Mouse (Mus musculus): ENCODE data around the gene Fasn. TPM values are rescaled to one million over a fixed set of nuclear protein-coding genes. Genes with fewer than 3 reads are reported as not detected.
A peak's percentile ranks its signal among the peaks of the same experiment; 100 is the strongest.
"Not testable (repeated sequence)": the region's sequence is repeated elsewhere in the genome, so short reads cannot be mapped to it uniquely, and the experiment has no call there.

Gene Fasn
- 63.8 and 67.4 TPM in 2 replicates for polyA plus RNA-seq (2015; fragmentation: Nextera tagmentation; extraction: Ambion mirVana)

DNA sequence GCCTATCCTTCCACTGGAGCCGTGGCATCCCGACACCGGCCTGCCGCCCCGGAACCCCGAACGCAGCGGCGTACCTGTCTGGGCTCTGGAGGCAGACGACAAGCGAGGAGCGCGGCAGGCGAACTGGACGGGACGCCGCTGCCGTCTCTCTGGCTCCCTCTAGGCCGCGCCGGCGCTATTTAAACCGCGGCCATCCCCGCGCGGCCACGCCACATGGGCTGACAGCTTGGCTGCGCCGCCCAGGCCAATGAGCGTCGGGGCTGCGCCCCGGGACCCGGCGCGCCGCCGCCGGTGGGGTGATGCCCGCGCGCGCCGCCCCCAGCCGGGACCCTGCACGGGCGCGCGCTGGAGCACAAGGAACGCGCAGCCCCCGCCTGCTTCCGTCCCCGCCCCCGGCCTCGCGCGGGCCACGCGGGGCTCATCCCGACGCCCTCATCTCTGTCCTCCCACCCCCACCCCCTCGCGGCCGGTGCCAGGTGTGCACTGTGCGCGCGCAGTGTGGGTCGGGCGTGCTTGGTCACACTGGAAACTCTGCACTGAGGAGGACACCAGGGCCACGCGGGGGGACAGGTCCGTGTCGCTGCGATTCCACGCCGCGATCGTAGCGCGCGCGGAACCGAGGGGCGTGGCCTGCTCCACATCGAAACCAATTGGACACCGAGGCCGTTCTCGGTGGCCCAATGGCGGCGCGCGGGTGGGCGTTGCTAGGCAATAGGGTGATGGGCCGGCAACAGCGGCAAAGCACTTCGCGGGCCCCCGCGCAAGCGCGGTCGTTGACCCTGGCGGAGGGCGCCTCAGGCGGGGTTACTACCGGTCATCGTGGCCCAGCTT is at the start of gene Fasn:
Gene Fasn, minus strand, starts transcription at position 592 of the 831 bp plus-strand sequence.
- H3K9me3 ChIP-seq: no peaks in the 10 kb centered on the region
- no peaks in the 10 kb centered on the region for H3K27me3 ChIP-seq
- peaks cover 32% of the 10 kb centered on the region for H3K36me3 ChIP-seq
- peak within 1 kb of the TSS; percentile 92 for H3K4me3 ChIP-seq
- peak within 1 kb of the TSS; percentile 99 for H3K27ac ChIP-seq (replicated peaks)
- peak within 1 kb of the TSS; percentile 96 for H3K9ac ChIP-seq
- H3K4me2 ChIP-seq: peak within 1 kb of the TSS; percentile 100
- ATAC-seq (ENCODE audit: low read depth): peak; percentile 93
- WGBS: under 1% methylated on average over 96 of the region's 109 CpGs
- peaks cover 50% of the 10 kb centered on the region for H3K4me1 ChIP-seq (replicated peaks)

GRCm38 (mm10) chr11:120873206-120873605 is 48.9 kb upstream of the Fasn start:
- Histone ChIP-seq H3K4me2 (no peak overlapping the region), H3K27me3 (no peaks in the 10 kb centered on the region), H3K9ac (no peak overlapping the region), H3K4me1 (replicated peaks) (no peaks in the 10 kb centered on the region), H3K4me3 (no peak overlapping the region), H3K36me3 (peaks cover 6% of the 10 kb centered on the region), H3K9me3 (no peaks in the 10 kb centered on the region), H3K27ac (replicated peaks) (peak overlapping the region; percentile 46; the same call in 1 of the 2 replicates)
- 80% methylated on average over 6 of the region's 6 CpGs for WGBS
- no peak for ATAC-seq (ENCODE audit: low read depth)

GRCm38 (mm10) chr11:120871521-120871920 is 47.2 kb upstream of the Fasn start:
- H3K27me3 ChIP-seq: no peaks in the 10 kb centered on the region
- WGBS: 96% methylated on average over 9 of the region's 9 CpGs
- H3K4me1 ChIP-seq (replicated peaks): no peaks in the 10 kb centered on the region
- no peak overlapping the region for H3K27ac ChIP-seq (replicated peaks)
- ATAC-seq (ENCODE audit: low read depth): no peak
- H3K9ac ChIP-seq: no peak overlapping the region
- H3K36me3 ChIP-seq: 0 out of 2 replicates have a peak, but pooled peaks cover 3% of the 10 kb centered on the region
- H3K4me3 ChIP-seq: no peak overlapping the region
- H3K9me3 ChIP-seq: no peaks in the 10 kb centered on the region
- H3K4me2 ChIP-seq: no peak overlapping the region

DNA sequence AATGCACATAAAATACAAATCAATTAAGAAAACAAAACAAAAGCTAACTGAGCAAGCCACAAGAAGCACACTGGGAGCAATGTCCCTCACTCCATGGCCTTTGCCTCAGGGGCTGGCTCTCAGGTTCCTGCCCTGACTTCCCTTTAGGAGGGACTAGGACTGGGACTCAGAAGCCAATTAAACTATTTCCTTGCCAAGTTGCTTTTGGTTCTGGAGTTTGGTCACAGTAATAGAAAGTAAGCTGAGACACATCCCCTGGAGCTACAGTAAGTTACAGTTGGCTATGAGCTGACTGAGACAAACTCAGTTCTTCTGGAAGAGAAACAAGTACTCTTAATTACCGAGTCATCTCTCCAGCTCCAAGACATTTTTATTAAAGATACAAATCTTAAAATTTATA is 41.5 kb upstream of the Fasn start:
- Histone ChIP-seq H3K27ac (replicated peaks) (no peak overlapping the region), H3K4me1 (replicated peaks) (no peaks in the 10 kb centered on the region), H3K9ac (no peak overlapping the region), H3K9me3 (no peaks in the 10 kb centered on the region), H3K4me3 (no peak overlapping the region), H3K4me2 (no peak overlapping the region), H3K36me3 (peaks cover 6% of the 10 kb centered on the region), H3K27me3 (no peaks in the 10 kb centered on the region)
- WGBS: 94% methylated on average over 1 of the region's 1 CpGs
- no peak for ATAC-seq (ENCODE audit: low read depth)

GRCm38 (mm10) chr11:120862819-120863218 is 38.5 kb upstream of the Fasn start:
- Histone ChIP-seq H3K9ac (no peak overlapping the region), H3K27ac (replicated peaks) (no peak overlapping the region), H3K27me3 (no peaks in the 10 kb centered on the region), H3K4me1 (replicated peaks) (no peaks in the 10 kb centered on the region), H3K4me2 (no peak overlapping the region), H3K9me3 (no peaks in the 10 kb centered on the region), H3K4me3 (no peak overlapping the region), H3K36me3 (peaks cover 31% of the 10 kb centered on the region)
- ATAC-seq (ENCODE audit: low read depth): no peak
- WGBS: 80% methylated on average over 10 of the region's 10 CpGs

DNA sequence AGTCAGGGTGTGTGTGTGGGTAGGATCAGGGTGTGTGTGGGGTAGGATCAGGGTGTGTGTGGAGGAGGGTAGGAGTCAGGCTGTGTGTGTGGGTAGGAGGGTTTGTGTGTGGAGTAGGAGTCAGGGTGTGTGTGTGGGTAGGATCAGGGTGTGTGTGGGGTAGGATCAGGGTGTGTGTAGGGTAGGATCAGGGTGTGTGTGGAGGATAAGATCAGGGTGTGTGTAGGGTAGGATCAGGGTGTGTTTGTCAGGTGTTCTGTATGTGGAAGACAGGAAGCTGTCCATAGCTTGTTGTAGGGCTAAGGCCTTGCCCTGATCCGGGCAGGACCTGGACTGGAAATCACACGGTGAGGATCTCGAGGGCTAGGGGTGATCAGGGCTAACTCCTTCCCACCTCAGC is 31.6 kb upstream of the Fasn start:
- ATAC-seq (ENCODE audit: low read depth); H3K4me3 ChIP-seq; H3K27me3 ChIP-seq; H3K9ac ChIP-seq; H3K9me3 ChIP-seq; H3K27ac ChIP-seq (replicated peaks); H3K4me1 ChIP-seq (replicated peaks); H3K4me2 ChIP-seq: not testable (repeated sequence)
- WGBS: 98% methylated on average over 3 of the region's 3 CpGs
- peaks cover 32% of the 10 kb centered on the region for H3K36me3 ChIP-seq

- Histone ChIP-seq H3K9ac (no peak overlapping the region), H3K27ac (replicated peaks) (no peak overlapping the region), H3K36me3 (peaks cover 14% of the 10 kb centered on the region), H3K4me2 (no peak overlapping the region), H3K9me3 (no peaks in the 10 kb centered on the region), H3K4me3 (no peak overlapping the region), H3K27me3 (no peaks in the 10 kb centered on the region), H3K4me1 (replicated peaks) (no peaks in the 10 kb centered on the region)
- 78% methylated on average over 4 of the region's 4 CpGs for WGBS
- ATAC-seq (ENCODE audit: low read depth): no peak
Measured at GRCm38 (mm10) chr11:120853788-120854187, 29.4 kb upstream of the Fasn start.

- 96% methylated on average over 4 of the region's 4 CpGs for WGBS
- H3K9ac ChIP-seq: no peak overlapping the region
- no peaks in the 10 kb centered on the region for H3K27me3 ChIP-seq
- no peak overlapping the region for H3K4me3 ChIP-seq
- H3K4me1 ChIP-seq (replicated peaks): no peaks in the 10 kb centered on the region
- H3K27ac ChIP-seq (replicated peaks): no peak overlapping the region
- no peak overlapping the region for H3K4me2 ChIP-seq
- ATAC-seq (ENCODE audit: low read depth): no peak
- H3K9me3 ChIP-seq: no peaks in the 10 kb centered on the region
- peaks cover 7% of the 10 kb centered on the region for H3K36me3 ChIP-seq
Measured at GRCm38 (mm10) chr11:120853158-120853557, 28.8 kb upstream of the Fasn start.

- WGBS: 69% methylated on average over 11 of the region's 11 CpGs
- Histone ChIP-seq H3K9me3 (no peaks in the 10 kb centered on the region), H3K27me3 (no peaks in the 10 kb centered on the region), H3K4me3 (no peak overlapping the region), H3K9ac (no peak overlapping the region), H3K4me1 (replicated peaks) (no peaks in the 10 kb centered on the region), H3K4me2 (no peak overlapping the region), H3K36me3 (0 out of 2 replicates have a peak, but pooled peaks cover 3% of the 10 kb centered on the region), H3K27ac (replicated peaks) (no peak overlapping the region)
- ATAC-seq (ENCODE audit: low read depth): no peak
Measured at GRCm38 (mm10) chr11:120852083-120852935, 28.0 kb upstream of the Fasn start.

DNA sequence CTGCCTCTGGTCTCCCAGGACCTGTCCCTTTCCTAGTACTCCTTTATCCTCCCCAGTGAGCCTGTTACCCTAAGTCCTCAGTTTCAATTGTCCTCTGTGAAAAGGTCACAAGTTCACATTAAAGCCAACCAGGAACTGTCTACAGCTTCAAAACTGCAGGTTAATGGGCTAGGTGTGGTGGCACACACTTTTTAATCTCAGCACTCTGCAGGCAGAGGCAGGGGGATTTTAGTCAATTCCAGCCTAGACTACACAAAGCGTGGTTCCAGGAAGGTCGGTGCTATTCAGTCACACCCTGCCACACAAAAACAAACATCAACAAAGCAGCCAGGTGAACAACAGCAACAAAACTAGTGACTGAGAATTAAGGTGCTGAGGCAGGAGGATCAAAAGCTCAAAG is 27.2 kb upstream of the Fasn start:
- no peak overlapping the region for H3K4me2 ChIP-seq
- H3K9ac ChIP-seq: no peak overlapping the region
- ATAC-seq (ENCODE audit: low read depth): no peak
- no peak overlapping the region for H3K27ac ChIP-seq (replicated peaks)
- H3K4me1 ChIP-seq (replicated peaks): no peaks in the 10 kb centered on the region
- H3K4me3 ChIP-seq: no peak overlapping the region
- H3K27me3 ChIP-seq: no peaks in the 10 kb centered on the region
- H3K9me3 ChIP-seq: no peaks in the 10 kb centered on the region
- no peaks in the 10 kb centered on the region for H3K36me3 ChIP-seq
- 86% methylated on average over 2 of the region's 2 CpGs for WGBS

DNA sequence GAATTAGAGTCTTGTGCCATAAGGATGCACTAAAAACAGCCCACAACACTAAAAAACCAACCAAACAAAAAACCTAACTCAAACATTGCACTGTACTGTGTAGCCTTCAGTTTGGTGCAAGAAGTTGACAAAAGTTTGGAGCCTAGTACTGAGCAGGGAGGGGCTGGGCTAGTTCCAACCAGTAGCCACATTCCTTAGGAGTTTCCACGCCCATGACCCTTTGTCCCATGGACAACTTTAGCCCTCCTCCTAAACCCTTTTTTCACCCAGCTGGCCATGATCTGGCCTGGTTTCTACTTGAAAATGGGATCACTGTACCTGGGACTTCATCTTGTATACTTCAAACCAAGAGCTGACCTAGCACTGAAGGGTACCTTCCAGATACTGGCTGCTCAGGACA is 26.8 kb upstream of the Fasn start:
- no peaks in the 10 kb centered on the region for H3K36me3 ChIP-seq
- H3K9ac ChIP-seq: no peak overlapping the region
- H3K4me2 ChIP-seq: no peak overlapping the region
- no peak overlapping the region for H3K4me3 ChIP-seq
- H3K27me3 ChIP-seq: no peaks in the 10 kb centered on the region
- WGBS: 68% methylated on average over 1 of the region's 1 CpGs
- H3K9me3 ChIP-seq: no peaks in the 10 kb centered on the region
- no peak overlapping the region for H3K27ac ChIP-seq (replicated peaks)
- ATAC-seq (ENCODE audit: low read depth): no peak
- H3K4me1 ChIP-seq (replicated peaks): no peaks in the 10 kb centered on the region

- H3K4me1 ChIP-seq (replicated peaks): no peaks in the 10 kb centered on the region
- no peaks in the 10 kb centered on the region for H3K36me3 ChIP-seq
- no peak for ATAC-seq (ENCODE audit: low read depth)
- H3K9me3 ChIP-seq: no peaks in the 10 kb centered on the region
- no peaks in the 10 kb centered on the region for H3K27me3 ChIP-seq
- H3K4me2 ChIP-seq: no peak overlapping the region
- H3K27ac ChIP-seq (replicated peaks): no peak overlapping the region
- no peak overlapping the region for H3K4me3 ChIP-seq
- 64% methylated on average over 2 of the region's 2 CpGs for WGBS
- no peak overlapping the region for H3K9ac ChIP-seq
Measured at GRCm38 (mm10) chr11:120850331-120851030, 26.1 kb upstream of the Fasn start.

Measured in neural tube, embryonic 13.5 days (tissue).